Mouse (Mus musculus) kidney, adult 2 months (tissue): ENCODE measurements at regions not wholly inside any gene's neighbourhood (a gene's known extent, or its start where the extent isn't known, plus 50 kb on each side); places are given as distances from the start of the nearest gene placed in this dataset.

Experiments
- CTCF ChIP-seq: fragments of 200-500 bp; conservative IDR thresholded peaks from 2 replicates; pipeline ENCODE4 v1.5.1; 2011; ENCODE audit warnings: low read depth, mild to moderate bottlenecking, control low read depth, low read length, moderate library complexity, mixed read lengths; ENCODE audit not compliant: insufficient read depth, insufficient read length
- POLR2A ChIP-seq: fragments of 200-500 bp; IDR thresholded peaks from one replicate; pipeline ENCODE4 v1.6.1; 2011; ENCODE audit warnings: low read depth, low read length, control low read depth

- no peak for TF ChIP-seq POLR2A
- TF ChIP-seq CTCF: no peak
Measured at GRCm38 (mm10) chr13:107539867-107540266, 504.4 kb upstream of the Smim15 start.
